23 mouse cellular contexts compared by ENCODE assay signal in the genomic region with DNA sequence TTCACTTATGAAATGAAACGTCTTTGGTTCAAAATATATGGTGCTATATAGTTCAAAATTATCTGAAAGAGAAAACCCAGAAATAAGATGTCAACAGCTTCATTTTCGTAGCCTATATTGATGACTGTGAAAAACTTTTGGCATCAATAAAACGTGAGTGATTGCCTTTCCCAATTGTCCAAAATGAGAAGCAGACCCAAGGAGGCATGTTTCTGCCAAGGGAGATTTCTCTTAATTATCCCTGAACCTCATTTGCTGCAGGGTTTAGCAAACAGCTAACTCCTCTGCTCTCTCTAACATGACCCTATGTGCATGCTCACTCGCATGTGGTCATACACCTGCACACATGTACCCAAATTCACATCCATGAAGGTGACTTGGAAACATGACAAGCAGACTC.
"Had no signal": no experiment of that assay in that cellular context is flagged by ENCODE, and none has a peak within 500 bp of the region (broad histone marks: within the 10 kb centered on the region; RNA-seq: fewer than 3 reads in every experiment).

No protein-coding gene starts in this region.

- H3K4me3 ChIP-seq: kidney, embryonic 15.5 days; left cerebral cortex, adult 2 months; limb, embryonic 13.5 days; liver, embryonic 12.5 days; liver, embryonic 15.5 days; lung, embryonic 15.5 days; midbrain, embryonic 12.5 days; myocyte; neural tube, embryonic 13.5 days; stomach, embryonic 15.5 days had no signal

- ATAC-seq: liver, embryonic 12.5 days; midbrain, embryonic 16.5 days had no signal

- H3K9me3 ChIP-seq: kidney, embryonic 15.5 days; limb, embryonic 13.5 days; liver, embryonic 15.5 days; lung, embryonic 15.5 days; midbrain, embryonic 12.5 days; neural tube, embryonic 13.5 days; stomach, embryonic 15.5 days had no signal

- H3K9ac ChIP-seq: kidney, embryonic 15.5 days; limb, embryonic 13.5 days; liver, embryonic 12.5 days; liver, embryonic 15.5 days; lung, embryonic 15.5 days; midbrain, embryonic 12.5 days; neural tube, embryonic 13.5 days; stomach, embryonic 15.5 days had no signal

- DNase-seq: kidney, adult 8-10 months; kidney, postnatal 10 days; kidney, postnatal 36 days; layer of hippocampus, postnatal 36 days; liver; lung, adult 18-20 months; lung, postnatal 14 days; lung, postnatal 4 days; retina, postnatal 1 day; right cerebral cortex, postnatal 25 days; spleen, adult 18-20 months; thymus, postnatal 25 days had no signal

- H3K4me1 ChIP-seq: kidney, embryonic 15.5 days; liver, embryonic 12.5 days; liver, embryonic 15.5 days; lung, embryonic 15.5 days; midbrain, embryonic 12.5 days; neural tube, embryonic 13.5 days; stomach, embryonic 15.5 days had no signal

- H3K27ac ChIP-seq: kidney, embryonic 15.5 days; left cerebral cortex, adult 2 months; limb, embryonic 13.5 days; liver, embryonic 12.5 days; liver, embryonic 15.5 days; lung, embryonic 15.5 days; midbrain, embryonic 12.5 days; neural tube, embryonic 13.5 days; stomach, embryonic 15.5 days had no signal

- H3K27me3 ChIP-seq: kidney, embryonic 15.5 days; limb, embryonic 13.5 days; liver, embryonic 12.5 days; liver, embryonic 15.5 days; lung, embryonic 15.5 days; neural tube, embryonic 13.5 days; stomach, embryonic 15.5 days had no signal

- H3K36me3 ChIP-seq: kidney, embryonic 15.5 days; limb, embryonic 13.5 days; liver, embryonic 12.5 days; liver, embryonic 15.5 days; lung, embryonic 15.5 days; midbrain, embryonic 12.5 days; neural tube, embryonic 13.5 days; stomach, embryonic 15.5 days had no signal

- H3K4me2 ChIP-seq: kidney, embryonic 15.5 days; limb, embryonic 13.5 days; liver, embryonic 12.5 days; liver, embryonic 15.5 days; lung, embryonic 15.5 days; midbrain, embryonic 12.5 days; neural tube, embryonic 13.5 days; stomach, embryonic 15.5 days had no signal
